Mouse (Mus musculus) midbrain, embryonic 13.5 days (tissue): ENCODE measurements around the gene Tmem9b. TPM values are rescaled to one million over a fixed set of nuclear protein-coding genes. Genes with fewer than 3 reads are reported as not detected.

Experiments used
- ATAC-seq: fragments of 200-750 bp; cut with Nextera tagmentation; 2 replicates; pipeline ENCODE4 v1.8.0; 2017; ENCODE audit warnings: mild to moderate bottlenecking, moderate TSS enrichment, moderate library complexity
- H3K27ac ChIP-seq: fragments of 300-500 bp; sonication (generic); 2 replicates; pipeline ENCODE4 v1.5.1; 2015; ENCODE audit warnings: inconsistent platforms, mild to moderate bottlenecking, moderate library complexity
- H3K27me3 ChIP-seq: fragments of 300-500 bp; sonication (generic); 2 replicates; pipeline ENCODE4 v1.6.1; 2015; ENCODE audit warnings: mild to moderate bottlenecking, inconsistent platforms
- H3K36me3 ChIP-seq: fragments of 300-500 bp; sonication (generic); 2 replicates; pipeline ENCODE4 v1.6.1; 2015; ENCODE audit warnings: mild to moderate bottlenecking, inconsistent platforms
- H3K4me1 ChIP-seq: fragments of 300-500 bp; sonication (generic); replicated peaks from 2 replicates; pipeline ENCODE4 v1.6.1; 2015; ENCODE audit warnings: inconsistent platforms
- H3K4me2 ChIP-seq: fragments of 300-500 bp; sonication (generic); replicated peaks from 2 replicates; pipeline ENCODE4 v1.6.1; 2015; ENCODE audit warnings: moderate library complexity, mild to moderate bottlenecking, inconsistent platforms
- H3K4me3 ChIP-seq: fragments of 300-500 bp; sonication (generic); replicated peaks from 2 replicates; pipeline ENCODE4 v1.5.1; 2015; ENCODE audit warnings: mild to moderate bottlenecking, inconsistent platforms
- H3K9ac ChIP-seq: fragments of 300-500 bp; sonication (generic); replicated peaks from 2 replicates; pipeline ENCODE4 v1.6.1; 2015; ENCODE audit warnings: mild to moderate bottlenecking, inconsistent platforms
- H3K9me3 ChIP-seq: fragments of 300-500 bp; sonication (generic); 2 replicates; pipeline ENCODE4 v1.6.1; 2016; ENCODE audit warnings: mild to moderate bottlenecking, inconsistent platforms
- WGBS: fragments of 180-500 bp; shearing (Covaris S2); methylation state at CpG from one replicate; pipeline ENCODE4 v1.1.7; 2015; 5-methylcytosine and 5-hydroxymethylcytosine counted together
- polyA plus RNA-seq: library from polyadenylated mRNA; unstranded; fragments of >200 nt; fragmentation: Nextera tagmentation; extraction: Ambion mirVana; gene quantifications from 2 replicates; pipeline ENCODE4 v1.2.1, GENCODE M21; 2015

Gene Tmem9b
- polyA plus RNA-seq, 1 experiment from 2014 or later: 86.2 TPM

GRCm38 (mm10) chr7:109723697-109724096 is 29.0 kb downstream of the Tmem9b start, which contains the start of gene BC051019:
TSS of gene BC051019 (minus strand) at chr7:109723850.
- Histone ChIP-seq H3K36me3 (no peaks in the 10 kb centered on the region), H3K4me1 (no peaks in the 10 kb centered on the region), H3K4me2 (no peak within 1 kb of the TSS), H3K27me3 (no peaks in the 10 kb centered on the region), H3K9ac (no peak within 1 kb of the TSS), H3K27ac (no peak within 1 kb of the TSS), H3K4me3 (no peak within 1 kb of the TSS), H3K9me3 (no peaks in the 10 kb centered on the region)
- no peak for ATAC-seq
- WGBS: 96% methylated on average over 5 of the region's 5 CpGs

- ATAC-seq: no peak
- Histone ChIP-seq H3K9me3 (no peaks in the 10 kb centered on the region), H3K4me3 (no peak overlapping the region), H3K4me2 (no peak overlapping the region), H3K9ac (no peak overlapping the region), H3K36me3 (no peaks in the 10 kb centered on the region), H3K4me1 (no peaks in the 10 kb centered on the region), H3K27ac (no peak overlapping the region), H3K27me3 (no peaks in the 10 kb centered on the region)
- WGBS: 92% methylated on average over 8 of the region's 8 CpGs
These were observed 29.6 kb downstream of the Tmem9b start for GRCm38 (mm10) chr7:109723114-109723513.

GRCm38 (mm10) chr7:109722618-109723017 is 30.1 kb downstream of the Tmem9b start:
- no peak overlapping the region for H3K27ac ChIP-seq
- H3K36me3 ChIP-seq: no peaks in the 10 kb centered on the region
- no peak for ATAC-seq
- H3K9ac ChIP-seq: no peak overlapping the region
- H3K4me1 ChIP-seq: no peaks in the 10 kb centered on the region
- 93% methylated on average over 2 of the region's 2 CpGs for WGBS
- H3K4me2 ChIP-seq: no peak overlapping the region
- no peaks in the 10 kb centered on the region for H3K27me3 ChIP-seq
- H3K9me3 ChIP-seq: no peaks in the 10 kb centered on the region
- H3K4me3 ChIP-seq: no peak overlapping the region

- WGBS: 73% methylated on average over 9 of the region's 9 CpGs
These were observed 33.4 kb downstream of the Tmem9b start for GRCm38 (mm10) chr7:109719286-109719685.

GRCm38 (mm10) chr7:109713434-109713982 is 39.2 kb downstream of the Tmem9b start:
- no peaks in the 10 kb centered on the region for H3K4me1 ChIP-seq
- WGBS: 86% methylated on average over 2 of the region's 2 CpGs
- H3K27me3 ChIP-seq: no peaks in the 10 kb centered on the region
- ATAC-seq: no peak
- H3K9me3 ChIP-seq: no peaks in the 10 kb centered on the region
- H3K27ac ChIP-seq: no peak overlapping the region
- no peak overlapping the region for H3K9ac ChIP-seq
- no peak overlapping the region for H3K4me3 ChIP-seq
- H3K36me3 ChIP-seq: peaks cover 27% of the 10 kb centered on the region
- no peak overlapping the region for H3K4me2 ChIP-seq

More at GRCm38 (mm10) chr7:109719286-109719685, 33.4 kb downstream of the Tmem9b start:
- no peak overlapping the region for H3K4me2 ChIP-seq
- no peaks in the 10 kb centered on the region for H3K27me3 ChIP-seq
- 0 out of 2 replicates have a peak, but pooled peaks have one; percentile 24 for ATAC-seq
- H3K27ac ChIP-seq: no peak overlapping the region
- no peak overlapping the region for H3K9ac ChIP-seq
- H3K4me3 ChIP-seq: no peak overlapping the region
- H3K36me3 ChIP-seq: no peaks in the 10 kb centered on the region
- H3K4me1 ChIP-seq: no peaks in the 10 kb centered on the region
- H3K9me3 ChIP-seq: no peaks in the 10 kb centered on the region

- Histone ChIP-seq H3K4me1 (no peaks in the 10 kb centered on the region), H3K4me3 (no peak overlapping the region), H3K27me3 (no peaks in the 10 kb centered on the region), H3K4me2 (no peak overlapping the region), H3K9ac (no peak overlapping the region), H3K27ac (no peak overlapping the region), H3K9me3 (no peaks in the 10 kb centered on the region), H3K36me3 (peaks cover 27% of the 10 kb centered on the region)
- no peak for ATAC-seq
- 94% methylated on average over 7 of the region's 7 CpGs for WGBS
These were observed 40.5 kb downstream of the Tmem9b start for GRCm38 (mm10) chr7:109712198-109712597.

GRCm38 (mm10) chr7:109710069-109710468 is 42.6 kb downstream of the Tmem9b start:
- Histone ChIP-seq H3K27ac (no peak overlapping the region), H3K4me1 (no peaks in the 10 kb centered on the region), H3K27me3 (no peaks in the 10 kb centered on the region), H3K9ac (no peak overlapping the region), H3K9me3 (no peaks in the 10 kb centered on the region), H3K36me3 (peaks cover 27% of the 10 kb centered on the region), H3K4me3 (no peak overlapping the region), H3K4me2 (no peak overlapping the region)
- no peak for ATAC-seq
- 91% methylated on average over 1 of the region's 1 CpGs for WGBS

- H3K27me3 ChIP-seq: no peaks in the 10 kb centered on the region
- H3K9me3 ChIP-seq: no peaks in the 10 kb centered on the region
- H3K9ac ChIP-seq: no peak overlapping the region
- H3K4me3 ChIP-seq: no peak overlapping the region
- peaks cover 27% of the 10 kb centered on the region for H3K36me3 ChIP-seq
- H3K4me2 ChIP-seq: no peak overlapping the region
- H3K4me1 ChIP-seq: peaks cover 5% of the 10 kb centered on the region; the same call in 1 of the 2 replicates
- no peak overlapping the region for H3K27ac ChIP-seq
- no peak for ATAC-seq
- WGBS: 86% methylated on average over 3 of the region's 3 CpGs
These were observed 43.7 kb downstream of the Tmem9b start for GRCm38 (mm10) chr7:109708961-109709382.

GRCm38 (mm10) chr7:109707023-109707785 is 45.5 kb downstream of the Tmem9b start:
- Histone ChIP-seq H3K4me1 (peaks cover 6% of the 10 kb centered on the region; the same call in 1 of the 2 replicates), H3K27me3 (0 out of 2 replicates have a peak, but pooled peaks cover 7% of the 10 kb centered on the region), H3K4me3 (no peak overlapping the region), H3K9me3 (no peaks in the 10 kb centered on the region), H3K27ac (no peak overlapping the region), H3K9ac (no peak overlapping the region), H3K4me2 (no peak overlapping the region), H3K36me3 (peaks cover 24% of the 10 kb centered on the region)
- WGBS: 59% methylated on average over 4 of the region's 4 CpGs
- ATAC-seq: no peak

GRCm38 (mm10) chr7:109704461-109704860 is 48.2 kb downstream of the Tmem9b start:
- peak overlapping the region; percentile 68 for H3K4me3 ChIP-seq
- H3K9ac ChIP-seq: peak overlapping the region; percentile 78; the same call in 1 of the 2 replicates
- H3K9me3 ChIP-seq: no peaks in the 10 kb centered on the region
- no peak overlapping the region for H3K27ac ChIP-seq
- H3K36me3 ChIP-seq: peaks cover 7% of the 10 kb centered on the region
- H3K4me1 ChIP-seq: peaks cover 6% of the 10 kb centered on the region; the same call in 1 of the 2 replicates
- H3K27me3 ChIP-seq: 0 out of 2 replicates have a peak, but pooled peaks cover 7% of the 10 kb centered on the region
- H3K4me2 ChIP-seq: peak overlapping the region; percentile 74
- WGBS: 70% methylated on average over 3 of the region's 3 CpGs
- no peak for ATAC-seq

- Histone ChIP-seq H3K4me1 (peaks cover 6% of the 10 kb centered on the region; the same call in 1 of the 2 replicates), H3K27ac (peak overlapping the region; percentile 70), H3K4me3 (peak overlapping the region; percentile 68), H3K9me3 (no peaks in the 10 kb centered on the region), H3K36me3 (peaks cover 2% of the 10 kb centered on the region; the same call in 1 of the 2 replicates), H3K27me3 (0 out of 2 replicates have a peak, but pooled peaks cover 7% of the 10 kb centered on the region), H3K4me2 (peak overlapping the region; percentile 74), H3K9ac (peak overlapping the region; percentile 78)
- 3% methylated on average over 17 of the region's 17 CpGs for WGBS
- ATAC-seq: no peak
These were observed 48.7 kb downstream of the Tmem9b start for GRCm38 (mm10) chr7:109704016-109704377.
